Mouse (Mus musculus): ENCODE results near the gene Klrg1.

Gene Klrg1

GRCm38 (mm10) chr6:122282782-122283181 lies at the start of gene Klrg1:
Klrg1 (minus strand) TSS chr6:122282882.
- in situ Hi-C loops (cut with MseI, MboI), result no loop called here

DNA sequence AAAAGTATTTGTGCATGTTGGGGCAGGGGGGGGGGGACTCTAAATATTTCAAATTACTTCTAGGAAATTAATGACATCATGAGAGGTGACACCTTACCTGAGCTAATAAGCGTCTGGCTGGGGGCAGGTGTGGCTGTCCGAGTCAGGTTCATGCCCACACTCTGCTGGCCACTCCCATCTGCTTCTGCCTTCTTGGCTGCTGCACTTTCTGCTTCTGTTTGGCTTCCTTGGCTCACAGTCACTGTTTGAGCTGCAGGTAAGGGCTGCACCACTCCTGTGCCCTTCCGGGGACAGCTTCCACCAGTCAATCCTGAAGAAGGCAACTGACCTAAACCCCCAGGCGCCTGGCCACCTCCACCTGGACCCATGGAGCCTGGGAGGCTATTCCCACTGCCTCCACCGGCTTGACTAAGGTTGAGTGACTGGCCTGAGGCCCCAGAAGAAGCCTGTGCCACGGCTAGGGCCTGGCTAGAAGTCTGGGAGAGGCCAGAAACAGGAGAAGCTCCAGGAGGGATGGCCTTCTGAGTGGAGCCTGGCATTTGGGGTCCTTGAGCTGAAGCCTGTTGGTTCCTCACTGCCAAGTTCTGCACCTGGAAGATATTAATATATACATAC lies 42.8 kb upstream of the Klrg1 start:
- in situ Hi-C loops (cut with MseI, MboI), result no loop called here

DNA sequence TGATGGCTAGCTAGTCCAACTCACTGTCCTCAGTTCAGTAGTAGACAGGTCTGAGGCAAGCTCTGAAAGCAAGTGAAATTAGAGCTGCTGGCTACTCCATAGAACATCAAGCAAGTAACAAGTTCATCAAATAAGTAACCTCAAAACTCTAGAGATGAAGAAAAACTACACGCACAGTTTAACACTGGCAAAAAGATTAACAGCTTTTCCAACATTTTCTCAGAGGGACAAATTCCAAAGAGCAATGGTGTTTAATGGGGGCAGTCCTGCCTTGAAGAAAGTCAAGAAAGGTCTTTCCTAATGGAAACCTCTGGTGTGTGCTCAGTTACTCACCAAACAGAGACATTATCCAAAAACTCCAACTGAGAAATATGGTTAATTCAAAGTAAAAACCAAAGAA lies 36.0 kb upstream of the Klrg1 start:
- in situ Hi-C loops (cut with MseI, MboI), result loop anchor here in 1 of 2 experiments (10.0 kb wide), 1 partner anchor 66 kb away; no protein-coding TSS in a partner anchor

DNA sequence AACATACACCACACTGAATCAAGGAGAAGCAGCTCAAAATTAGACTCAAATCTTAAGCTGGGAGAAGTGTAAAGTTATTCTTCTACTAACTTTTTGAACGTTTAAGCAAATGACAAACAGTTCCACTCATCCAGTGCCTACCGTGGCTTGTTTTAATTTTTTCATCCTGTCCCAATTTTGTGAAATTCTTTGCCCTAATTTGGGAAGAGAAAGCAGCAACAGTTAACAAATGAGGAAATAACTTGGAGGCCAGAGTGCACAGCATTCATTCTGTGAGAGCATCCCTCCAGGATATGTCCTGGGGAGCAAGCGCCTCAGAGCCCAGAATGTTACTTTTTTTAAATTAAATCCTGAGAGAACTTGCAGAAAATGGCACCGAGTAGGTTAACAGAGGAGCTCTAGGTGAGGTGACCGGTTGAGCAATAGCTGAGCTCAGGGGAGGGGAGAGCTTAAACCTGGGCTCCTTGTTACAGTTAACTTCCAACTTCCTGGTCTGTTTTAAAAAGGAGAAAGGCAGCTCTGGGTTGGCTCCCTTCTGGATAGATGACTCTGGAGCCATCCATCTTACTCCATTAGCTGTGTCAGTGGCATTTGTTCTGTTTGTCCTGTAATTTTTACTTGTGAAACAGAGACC lies 27.6 kb upstream of the Klrg1 start:
- in situ Hi-C loops (cut with MseI, MboI), result loop anchor here in 1 of 2 experiments (10.0 kb wide), 1 partner anchor 74 kb away; no protein-coding TSS in a partner anchor

DNA sequence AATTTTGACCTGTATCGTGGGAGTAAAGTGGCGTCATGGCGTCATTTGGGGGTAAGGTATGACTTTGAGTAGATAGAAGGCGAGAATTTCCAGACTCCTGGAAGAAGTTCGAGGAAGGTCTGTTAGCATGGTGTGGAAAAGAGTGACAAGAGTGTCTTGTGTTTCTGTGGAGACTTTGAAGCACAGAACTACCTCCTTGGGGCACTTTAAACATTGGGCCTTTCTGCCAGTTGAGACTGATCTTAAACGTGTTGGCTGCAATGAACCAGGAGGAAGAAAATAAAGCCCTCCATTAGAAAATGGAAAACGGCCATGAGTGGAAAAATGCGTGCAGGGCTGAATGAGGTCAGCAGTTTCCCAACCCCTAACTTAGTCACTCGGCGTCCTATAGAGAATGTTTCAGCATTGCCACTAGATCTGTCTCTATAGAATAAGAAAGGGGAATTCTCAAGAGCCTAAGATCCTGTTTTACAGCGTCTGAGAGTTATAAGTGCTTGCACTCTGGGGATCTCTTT lies 26.8 kb upstream of the Klrg1 start:
- in situ Hi-C loops (cut with MseI, MboI), result no loop called here

GRCm38 (mm10) chr6:122308505-122309393 lies 26.1 kb upstream of the Klrg1 start, which contains the start of gene M6pr:
M6pr (plus strand) TSS chr6:122308720.
- in situ Hi-C loops (cut with MseI, MboI), result no loop called here

DNA sequence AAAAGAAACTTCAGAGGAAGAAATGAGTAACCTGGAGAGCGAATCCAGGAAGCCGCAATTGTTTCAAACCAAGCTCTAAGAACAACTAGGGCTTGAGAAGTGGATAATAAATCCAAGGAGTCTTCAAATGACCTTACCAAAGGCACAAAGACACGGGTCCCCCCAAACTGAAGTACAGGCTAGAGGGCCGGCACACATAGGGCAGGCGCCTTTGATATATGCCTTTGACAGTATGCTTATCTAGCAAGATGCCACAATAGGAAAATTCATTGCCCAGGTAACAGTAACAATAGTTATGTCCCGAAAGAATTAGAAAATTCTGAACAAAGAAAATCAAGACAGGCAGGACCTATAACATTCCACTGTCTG lies 25.4 kb upstream of the Klrg1 start:
- in situ Hi-C loops (cut with MseI, MboI), result no loop called here

GRCm38 (mm10) chr6:122306707-122307106 lies 24.0 kb upstream of the Klrg1 start:
- in situ Hi-C loops (cut with MseI, MboI), result no loop called here

- in situ Hi-C loops (cut with MseI, MboI), result loop anchor here (5.0 kb wide), 2 partner anchors 43 to 53 kb away; no protein-coding TSS in a partner anchor
Measured at GRCm38 (mm10) chr6:122304790-122305555, 22.3 kb upstream of the Klrg1 start.

DNA sequence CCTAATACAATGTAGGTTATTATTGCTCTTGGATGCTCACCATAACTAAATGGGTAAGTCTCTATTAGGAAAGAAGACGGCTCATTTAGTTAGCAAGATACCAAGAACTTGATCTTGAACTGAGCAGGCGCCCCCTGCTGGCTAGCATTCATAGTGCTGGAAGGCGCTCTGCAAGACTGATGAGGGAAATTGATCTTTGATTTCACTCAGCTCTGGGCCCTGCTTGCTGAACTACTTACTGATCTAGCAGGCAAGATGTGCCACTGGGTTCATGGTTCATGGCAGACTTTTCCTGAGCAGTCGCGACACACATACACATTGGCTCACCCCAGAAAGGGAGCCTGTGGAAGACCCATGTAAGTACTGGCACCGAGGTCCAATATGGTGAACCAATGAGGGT lies 21.7 kb upstream of the Klrg1 start:
- in situ Hi-C loops (cut with MseI, MboI), result loop anchor here (5.0 kb wide), 2 partner anchors 42 to 52 kb away; no protein-coding TSS in a partner anchor

- in situ Hi-C loops (cut with MseI, MboI), result loop anchor here (5.0 kb wide), 2 partner anchors 41 to 51 kb away; no protein-coding TSS in a partner anchor
Measured at GRCm38 (mm10) chr6:122303526-122303925, 20.8 kb upstream of the Klrg1 start.

DNA sequence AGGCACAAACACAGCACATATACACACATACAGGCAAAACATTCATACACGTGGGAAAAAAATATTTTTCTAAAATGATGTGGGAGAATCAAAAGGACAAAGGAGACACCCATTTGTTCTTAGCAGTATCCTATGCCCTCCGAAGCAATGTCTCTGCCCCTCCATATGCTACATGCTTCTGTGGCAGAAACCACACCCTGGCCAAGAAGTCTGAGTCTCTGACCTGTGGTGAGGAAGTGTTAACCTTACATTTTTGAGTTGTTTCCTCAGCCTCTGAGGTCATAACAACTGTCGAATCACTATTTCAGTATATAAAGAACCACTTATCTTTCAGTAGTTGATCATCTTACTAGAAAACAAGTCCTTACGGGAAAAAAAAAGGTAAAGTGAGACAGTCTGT lies 20.0 kb upstream of the Klrg1 start:
- in situ Hi-C loops (cut with MseI, MboI), result loop anchor here (5.0 kb wide), 2 partner anchors 40 to 50 kb away; no protein-coding TSS in a partner anchor

GRCm38 (mm10) chr6:122302121-122302520 lies 19.4 kb upstream of the Klrg1 start:
- in situ Hi-C loops (cut with MseI, MboI), result loop anchor here (5.0 kb wide), 2 partner anchors 40 to 50 kb away; no protein-coding TSS in a partner anchor

DNA sequence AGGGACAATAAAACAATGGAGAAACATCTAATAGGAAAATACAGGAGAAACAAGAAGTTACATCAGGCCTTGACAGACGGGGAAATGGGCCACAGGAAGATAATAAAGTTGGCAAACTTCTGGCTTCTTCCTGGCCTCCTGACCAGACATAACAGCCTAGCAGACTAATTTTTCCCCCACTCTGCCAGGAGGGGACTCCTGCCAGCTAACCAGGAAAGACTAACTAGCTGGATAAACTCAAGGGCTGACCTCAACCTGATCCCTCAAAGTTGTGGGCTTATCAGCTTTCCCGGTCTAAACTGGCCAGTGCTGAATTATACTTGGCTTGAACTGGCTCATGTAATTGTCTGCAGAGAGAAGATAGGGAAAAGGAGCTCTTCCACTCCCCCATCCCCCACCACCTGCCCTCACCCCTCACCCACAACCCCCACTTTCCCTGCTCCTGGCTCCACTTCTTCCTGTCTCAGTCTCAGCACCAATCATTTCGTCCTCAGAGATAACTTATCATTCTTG lies 17.0 kb upstream of the Klrg1 start:
- in situ Hi-C loops (cut with MseI, MboI), result loop anchor here (5.0 kb wide), 2 partner anchors 37 to 47 kb away; no protein-coding TSS in a partner anchor

GRCm38 (mm10) chr6:122298223-122298609 lies 15.5 kb upstream of the Klrg1 start:
- in situ Hi-C loops (cut with MseI, MboI), result no loop called here

- in situ Hi-C loops (cut with MseI, MboI), result no loop called here
Measured at GRCm38 (mm10) chr6:122297279-122298222, 14.9 kb upstream of the Klrg1 start.

GRCm38 (mm10) chr6:122296918-122297278 lies 14.2 kb upstream of the Klrg1 start:
- in situ Hi-C loops (cut with MseI, MboI), result no loop called here

DNA sequence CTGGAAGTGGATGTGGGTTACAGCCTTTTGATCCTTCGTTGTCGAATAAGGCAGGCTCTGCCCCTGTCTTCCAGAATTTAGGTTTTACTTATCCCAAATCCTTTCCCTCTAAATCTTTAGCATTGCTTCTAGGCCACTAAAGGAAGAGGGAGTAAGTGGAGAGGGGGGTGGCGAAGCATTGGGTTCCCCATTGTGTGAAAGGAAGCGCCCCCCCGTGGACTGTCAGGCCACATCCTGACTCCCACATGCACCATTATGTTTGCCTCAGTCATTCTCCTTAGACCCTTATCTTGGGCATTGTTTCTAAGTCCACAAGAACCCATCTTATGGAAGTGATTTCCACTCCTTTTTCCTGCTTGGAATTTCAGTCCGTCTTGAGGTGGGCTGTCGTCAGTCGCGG lies 12.6 kb upstream of the Klrg1 start:
- in situ Hi-C loops (cut with MseI, MboI), result no loop called here

DNA sequence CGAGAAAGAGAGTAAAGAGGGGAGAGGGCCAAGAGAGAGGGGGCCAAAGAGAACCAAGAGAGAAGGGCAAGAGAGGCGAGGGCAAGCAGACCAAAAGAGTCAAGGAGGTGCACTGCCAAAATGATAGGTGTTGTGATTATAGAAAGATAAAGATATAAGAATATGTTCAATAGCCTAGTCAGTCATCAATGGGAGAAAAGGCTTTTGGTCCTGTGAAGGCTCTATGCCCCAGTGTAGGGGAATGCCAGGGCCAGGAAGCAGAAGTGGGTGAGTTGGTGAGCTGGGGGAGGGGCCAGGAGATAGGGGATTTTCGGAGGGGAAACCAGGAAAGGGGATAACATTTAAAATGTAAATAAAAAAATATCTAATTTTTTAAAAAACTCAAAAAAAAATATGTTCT lies 11.6 kb upstream of the Klrg1 start:
- in situ Hi-C loops (cut with MseI, MboI), result no loop called here

GRCm38 (mm10) chr6:122293796-122294195 lies 11.1 kb upstream of the Klrg1 start:
- in situ Hi-C loops (cut with MseI, MboI), result no loop called here

Data from mouse trophoblast stem cell (cell line).